Mouse (Mus musculus): ENCODE measurements around the gene Taf11.

Gene Taf11

GRCm38 (mm10) chr17:27909622-27910500, at the start of gene Taf11:
Taf11 (minus strand) TSS chr17:27909844.
- no peak for DNase-seq (ENCODE audit: low spot score)

- no peak for DNase-seq (ENCODE audit: low spot score)
Observed at GRCm38 (mm10) chr17:27957649-27958048, 48.0 kb upstream of the Taf11 start.

GRCm38 (mm10) chr17:27954629-27955402, 45.2 kb upstream of the Taf11 start:
- no peak for DNase-seq (ENCODE audit: low spot score)

- DNase-seq (ENCODE audit: low spot score), result no peak
Observed at GRCm38 (mm10) chr17:27953136-27953535, 43.5 kb upstream of the Taf11 start.

GRCm38 (mm10) chr17:27947155-27947554, 37.5 kb upstream of the Taf11 start:
- DNase-seq (ENCODE audit: low spot score), result no peak

GRCm38 (mm10) chr17:27946371-27946770, 36.7 kb upstream of the Taf11 start:
- DNase-seq (ENCODE audit: low spot score), result no peak

- peak; percentile 75 for DNase-seq (ENCODE audit: low spot score)
Observed at GRCm38 (mm10) chr17:27945546-27946216, 36.0 kb upstream of the Taf11 start.

- no peak for DNase-seq (ENCODE audit: low spot score)
Observed at GRCm38 (mm10) chr17:27942131-27942530, 32.5 kb upstream of the Taf11 start.

GRCm38 (mm10) chr17:27941698-27942097, 32.1 kb upstream of the Taf11 start:
- DNase-seq (ENCODE audit: low spot score), result no peak

GRCm38 (mm10) chr17:27941178-27941577, 31.5 kb upstream of the Taf11 start:
- no peak for DNase-seq (ENCODE audit: low spot score)

- no peak for DNase-seq (ENCODE audit: low spot score)
Observed at GRCm38 (mm10) chr17:27940352-27940751, 30.7 kb upstream of the Taf11 start.

GRCm38 (mm10) chr17:27939028-27939427, 29.4 kb upstream of the Taf11 start:
- peak; percentile 60 for DNase-seq (ENCODE audit: low spot score)

GRCm38 (mm10) chr17:27938121-27938754, 28.6 kb upstream of the Taf11 start:
- DNase-seq (ENCODE audit: low spot score), result no peak

GRCm38 (mm10) chr17:27937054-27937615, 27.5 kb upstream of the Taf11 start:
- no peak for DNase-seq (ENCODE audit: low spot score)

- DNase-seq (ENCODE audit: low spot score), result no peak
Observed at GRCm38 (mm10) chr17:27935091-27935490, 25.4 kb upstream of the Taf11 start.

GRCm38 (mm10) chr17:27934136-27934910, 24.7 kb upstream of the Taf11 start:
- no peak for DNase-seq (ENCODE audit: low spot score)

- DNase-seq (ENCODE audit: low spot score), result no peak
Observed at GRCm38 (mm10) chr17:27931826-27932225, 22.2 kb upstream of the Taf11 start.

- DNase-seq (ENCODE audit: low spot score), result no peak
Observed at GRCm38 (mm10) chr17:27930291-27930690, 20.6 kb upstream of the Taf11 start.

- DNase-seq (ENCODE audit: low spot score), result no peak
Observed at GRCm38 (mm10) chr17:27925504-27925903, 15.9 kb upstream of the Taf11 start.

GRCm38 (mm10) chr17:27925054-27925453, 15.4 kb upstream of the Taf11 start:
- DNase-seq (ENCODE audit: low spot score), result no peak

GRCm38 (mm10) chr17:27922174-27922712, 12.6 kb upstream of the Taf11 start:
- DNase-seq (ENCODE audit: low spot score), result no peak
